Mouse (Mus musculus): ENCODE data around the gene Myh11. TPM values are rescaled to one million over a fixed set of nuclear protein-coding genes. Genes with fewer than 3 reads are reported as not detected.
"Not testable (repeated sequence)": the region's sequence is repeated elsewhere in the genome, so short reads cannot be mapped to it uniquely, and the experiment has no call there.

The Myh11 gene
- polyA plus RNA-seq, 1 experiment: 60.5 TPM

GRCm38 (mm10) chr16:14182360-14182759 is 108.8 kb downstream of the Myh11 start:
- 82% methylated on average over 5 of the region's 5 CpGs for WGBS
- DNase-seq (ENCODE audit: low read depth, low spot score): no peak

GRCm38 (mm10) chr16:14180163-14180733 is 110.9 kb downstream of the Myh11 start:
- DNase-seq (ENCODE audit: low read depth, low spot score): no peak
- 89% methylated on average over 6 of the region's 6 CpGs for WGBS

DNA sequence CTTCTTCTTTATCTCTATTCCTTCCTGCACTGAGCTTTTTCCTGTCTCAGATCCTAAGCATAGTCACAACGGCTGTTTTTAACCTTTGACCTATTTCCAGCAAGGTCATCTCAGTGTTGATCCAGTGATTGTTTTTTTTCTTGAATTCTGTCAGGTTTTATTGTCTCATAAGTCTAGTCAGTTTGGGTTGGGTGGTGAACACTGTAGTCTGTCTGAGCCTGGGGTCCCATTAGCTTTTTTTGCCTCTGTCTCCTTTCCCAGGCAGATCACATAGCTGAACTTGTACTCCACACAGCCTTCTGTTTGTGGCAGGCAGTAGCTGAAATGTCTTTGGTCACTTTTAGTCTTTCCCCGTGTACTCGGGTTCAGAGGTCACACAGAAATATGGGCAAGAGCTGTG is 113.1 kb downstream of the Myh11 start:
- 48% methylated on average over 3 of the region's 3 CpGs for WGBS
- DNase-seq (ENCODE audit: low read depth, low spot score): no peak

DNA sequence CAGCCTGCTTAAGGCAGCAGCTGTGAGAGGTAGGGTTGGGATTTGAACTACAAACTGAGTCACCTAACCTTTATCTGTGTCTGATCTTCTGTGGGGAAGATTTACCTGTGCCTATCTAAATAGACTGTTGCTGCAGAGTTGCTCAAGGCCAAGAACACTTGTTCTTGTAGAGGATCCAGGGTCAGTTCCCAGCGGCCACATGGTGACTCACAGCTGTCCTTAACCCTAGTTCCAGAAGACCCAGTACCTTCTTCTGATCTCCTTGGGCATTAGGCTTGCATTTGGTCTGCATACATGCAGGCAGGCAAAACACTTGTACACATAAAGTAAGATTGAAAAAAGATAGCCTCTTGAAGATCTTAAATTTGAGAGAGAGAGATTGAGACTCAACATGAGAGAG is 121.5 kb downstream of the Myh11 start:
- WGBS: 86% methylated on average over 1 of the region's 1 CpGs
- DNase-seq (ENCODE audit: low read depth, low spot score): no peak

- DNase-seq (ENCODE audit: low read depth, low spot score): no peak
- WGBS: 80% methylated on average over 4 of the region's 4 CpGs
These were observed 124.7 kb downstream of the Myh11 start for GRCm38 (mm10) chr16:14166490-14166889.

- no peak for DNase-seq (ENCODE audit: low read depth, low spot score)
- 6% methylated on average over 10 of the region's 10 CpGs for WGBS
These were observed 127.4 kb downstream of the Myh11 start for GRCm38 (mm10) chr16:14163731-14164130.

DNA sequence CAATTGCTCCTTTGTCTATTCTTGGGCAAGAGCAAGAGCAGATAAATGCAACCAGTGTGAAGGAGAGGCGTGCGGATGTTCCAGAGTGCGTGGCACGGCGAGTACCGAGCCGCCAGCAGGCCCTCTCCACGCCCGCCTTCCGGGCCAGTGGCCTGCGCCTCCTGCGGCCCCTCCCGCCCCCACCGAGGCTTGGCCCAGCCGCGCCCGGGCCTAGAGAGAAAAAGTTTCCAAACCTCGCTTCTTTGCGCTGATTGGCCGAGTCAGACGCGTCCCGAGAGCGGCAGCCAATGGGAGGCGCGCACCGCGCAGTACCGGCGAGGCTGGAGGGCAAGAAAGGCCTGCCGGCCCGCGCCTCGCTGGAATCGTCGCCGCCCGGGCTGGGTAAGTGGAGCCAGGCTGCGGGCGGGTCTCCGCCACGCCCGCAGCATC is 128.2 kb downstream of the Myh11 start, which contains the start of the genes Nde1 and Marf1:
Gene Nde1, plus strand, starts transcription at position 288 of the 429 bp plus-strand sequence.
Gene Marf1, minus strand, starts transcription at position 364 of the 429 bp plus-strand sequence.
- peak; percentile 87 for DNase-seq (ENCODE audit: low read depth, low spot score)
- under 1% methylated on average over 43 of the region's 43 CpGs for WGBS

- 85% methylated on average over 1 of the region's 1 CpGs for WGBS
- DNase-seq (ENCODE audit: low read depth, low spot score): no peak
These were observed 130.2 kb downstream of the Myh11 start for GRCm38 (mm10) chr16:14160941-14161340.

- 0% methylated on average over 10 of the region's 10 CpGs for WGBS
- DNase-seq (ENCODE audit: low read depth, low spot score): peak; percentile 47
These were observed 131.4 kb downstream of the Myh11 start for GRCm38 (mm10) chr16:14159746-14160131.

DNA sequence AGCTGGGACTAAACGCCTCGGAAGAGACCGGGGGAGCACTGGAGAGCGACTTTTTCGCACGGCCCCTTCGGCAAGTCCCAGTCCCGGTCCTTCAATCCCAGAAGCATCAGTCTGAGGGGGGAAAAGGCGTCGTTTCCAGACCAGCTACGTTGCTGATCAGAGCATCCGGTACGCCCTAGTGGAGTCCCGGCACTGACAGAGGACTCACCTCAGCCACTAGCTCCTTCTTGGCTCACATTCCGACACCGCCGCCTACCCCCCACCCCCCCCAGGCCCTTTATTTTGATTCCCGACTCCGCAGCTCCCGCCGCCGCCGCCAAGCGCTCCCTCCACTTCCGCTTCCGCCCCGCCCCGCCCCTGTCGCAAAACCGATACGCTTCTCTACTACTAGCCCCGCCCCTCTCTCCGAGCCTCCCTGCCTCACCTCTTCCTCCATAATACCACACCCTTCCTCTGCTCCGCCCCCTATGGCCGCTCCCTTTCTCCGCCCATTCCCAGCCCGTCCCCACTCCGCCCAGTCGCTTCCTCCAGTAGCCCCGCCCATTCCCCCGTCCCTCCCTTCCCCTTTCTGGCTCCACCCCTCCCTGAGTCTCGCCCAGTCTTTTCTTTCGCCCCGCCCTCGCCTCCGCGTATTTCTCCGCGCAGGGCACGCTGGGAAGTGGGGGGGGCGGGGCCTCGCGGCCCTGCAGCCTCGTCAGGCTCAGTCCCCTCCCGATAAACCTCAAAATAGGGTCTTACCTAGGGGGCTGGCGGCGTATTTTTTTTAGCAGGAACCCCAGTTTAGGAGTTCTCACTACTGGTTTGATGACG is 132.0 kb downstream of the Myh11 start:
- peak; percentile 88 for DNase-seq (ENCODE audit: low read depth, low spot score)
- WGBS: 1% methylated on average over 56 of the region's 58 CpGs

DNA sequence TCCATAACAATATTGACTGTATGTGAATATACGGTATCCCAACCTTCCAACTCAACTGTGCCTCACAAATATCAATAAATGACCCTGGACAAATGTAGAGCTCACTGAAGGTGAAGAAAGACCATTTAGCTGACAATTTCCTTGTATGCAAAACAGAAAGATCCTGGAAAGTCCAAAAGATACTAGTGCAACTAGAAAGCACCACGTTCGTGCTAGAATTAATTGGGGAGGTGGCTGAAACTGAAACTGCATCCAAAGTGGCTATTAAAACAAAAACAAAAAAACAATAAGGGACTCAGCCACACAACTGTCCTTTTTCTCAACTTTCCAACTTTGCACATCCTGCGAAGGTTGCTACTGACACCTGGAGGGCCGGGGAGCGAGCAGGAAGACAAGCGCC is 132.6 kb downstream of the Myh11 start:
- DNase-seq (ENCODE audit: low read depth, low spot score): no peak
- 1% methylated on average over 7 of the region's 7 CpGs for WGBS

DNA sequence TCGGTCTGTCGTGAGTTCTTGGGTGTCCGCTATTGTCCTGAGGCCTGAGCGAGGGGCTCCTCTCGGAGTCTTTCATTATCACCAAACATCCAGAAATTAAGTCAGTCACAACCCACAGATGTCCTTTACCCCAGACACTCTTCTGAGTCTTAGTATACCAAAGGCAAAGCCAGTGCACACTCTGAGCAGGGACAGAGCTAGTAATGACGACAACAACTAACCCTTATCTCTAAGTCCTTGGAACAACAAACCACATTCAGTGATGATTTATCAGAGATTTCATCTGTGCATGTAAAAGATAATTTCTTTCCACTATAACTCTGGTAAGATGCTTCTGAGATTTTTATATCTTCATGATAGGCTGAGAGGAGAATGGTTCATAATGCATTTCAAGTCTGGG is 134.9 kb downstream of the Myh11 start:
- WGBS: 86% methylated on average over 6 of the region's 6 CpGs

DNA sequence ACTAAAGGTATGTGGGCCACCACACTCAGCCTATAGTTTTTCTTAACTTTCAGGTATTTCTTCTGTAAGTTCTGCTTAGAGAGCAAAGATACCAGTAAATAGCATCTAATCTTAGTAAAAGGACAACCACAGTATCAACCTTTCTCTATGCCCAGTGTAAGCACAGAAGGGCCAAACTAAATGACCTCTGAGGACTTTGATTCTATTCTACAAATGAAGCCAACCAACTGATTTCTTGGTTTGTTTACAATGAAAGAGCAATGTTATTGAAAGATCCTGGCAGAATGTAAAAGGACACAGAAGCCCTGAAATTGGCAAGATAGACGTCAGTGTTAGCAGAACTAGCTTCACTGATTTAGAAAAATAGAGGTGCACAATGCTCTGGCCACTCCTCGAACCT is 135.5 kb downstream of the Myh11 start:
- DNase-seq (ENCODE audit: low read depth, low spot score): not testable (repeated sequence)
- 50% methylated on average over 1 of the region's 2 CpGs for WGBS

More for the DNA sequence above, 134.9 kb downstream of the Myh11 start:
- no peak for DNase-seq (ENCODE audit: low read depth, low spot score)

GRCm38 (mm10) chr16:14151718-14152117 is 139.5 kb downstream of the Myh11 start:
- WGBS: 89% methylated on average over 4 of the region's 4 CpGs
- DNase-seq (ENCODE audit: low read depth, low spot score): no peak

GRCm38 (mm10) chr16:14147712-14148111 is 143.5 kb downstream of the Myh11 start:
- DNase-seq (ENCODE audit: low read depth, low spot score): no peak

Other genes starting within 250 kb of the Myh11 start
- gene Nde1, start 128.1 kb downstream of the Myh11 start, polyA plus RNA-seq (2012; rRNA removed): 24.7 and 29.1 TPM in 2 replicates
- gene Marf1, start 128.0 kb downstream of the Myh11 start, polyA plus RNA-seq (2012; rRNA removed): 8.3 and 14.3 TPM in 2 replicates
- 34.5 and 35.6 TPM in 2 replicates for gene Fopnl, start 26.0 kb upstream of the Myh11 start, polyA plus RNA-seq (2012; rRNA removed)
- 4.9 and 10.2 TPM in 2 replicates for gene Abcc1, start 70.2 kb upstream of the Myh11 start, polyA plus RNA-seq (2012; rRNA removed)

Measured in large intestine, adult 2 months (tissue).